ENCODE assay signal across 13 mouse cellular contexts in genomic region chrX:75045931-75046330, GRCm38 (mm10).
"Had no signal": no experiment of that assay in that cellular context is flagged by ENCODE, and none has a peak within 500 bp of the region (broad histone marks: within the 10 kb centered on the region; RNA-seq: fewer than 3 reads in every experiment).

No protein-coding gene starts in this region.

- H3K4me1 ChIP-seq: intestine, embryonic 15.5 days; limb, embryonic 12.5 days; liver, embryonic 15.5 days; midbrain, embryonic 10.5 days; neural tube, embryonic 15.5 days had no signal

- H3K9me3 ChIP-seq: intestine, embryonic 15.5 days; limb, embryonic 12.5 days; liver, embryonic 15.5 days; midbrain, embryonic 10.5 days; neural tube, embryonic 15.5 days had no signal

- H3K36me3 ChIP-seq: intestine, embryonic 15.5 days; limb, embryonic 12.5 days; liver, embryonic 15.5 days; midbrain, embryonic 10.5 days; neural tube, embryonic 15.5 days had no signal

- H3K4me3 ChIP-seq: intestine, embryonic 15.5 days; layer of hippocampus, adult 2 months; limb, embryonic 12.5 days; liver, embryonic 15.5 days; midbrain, embryonic 10.5 days; myocyte; neural tube, embryonic 15.5 days had no signal

- H3K27me3 ChIP-seq: intestine, embryonic 15.5 days; limb, embryonic 12.5 days; liver, embryonic 15.5 days; neural tube, embryonic 15.5 days had no signal

- H3K9ac ChIP-seq: intestine, embryonic 15.5 days; limb, embryonic 12.5 days; liver, embryonic 15.5 days; neural tube, embryonic 15.5 days had no signal

- H3K27ac ChIP-seq: intestine, embryonic 15.5 days; limb, embryonic 12.5 days; liver, embryonic 15.5 days; midbrain, embryonic 10.5 days; neural tube, embryonic 15.5 days had no signal

- H3K4me2 ChIP-seq: intestine, embryonic 15.5 days; limb, embryonic 12.5 days; liver, embryonic 15.5 days; neural tube, embryonic 15.5 days had no signal

- ATAC-seq: intestine, embryonic 15.5 days had no signal

- DNase-seq: liver; lung, adult 2 months; midbrain, embryonic 14.5 days; right cerebral cortex, adult 18-20 months; right cerebral cortex, postnatal 25 days; thymus, postnatal 4 days had no signal
